Mouse (Mus musculus): ENCODE results near the gene Oprm1. TPM values are rescaled to one million over a fixed set of nuclear protein-coding genes. Genes with fewer than 3 reads are reported as not detected.
"Not testable (repeated sequence)": the region's sequence is repeated elsewhere in the genome, so short reads cannot be mapped to it uniquely, and the experiment has no call there.

Gene Oprm1
- polyA plus RNA-seq, 1 experiment: not detected

DNA sequence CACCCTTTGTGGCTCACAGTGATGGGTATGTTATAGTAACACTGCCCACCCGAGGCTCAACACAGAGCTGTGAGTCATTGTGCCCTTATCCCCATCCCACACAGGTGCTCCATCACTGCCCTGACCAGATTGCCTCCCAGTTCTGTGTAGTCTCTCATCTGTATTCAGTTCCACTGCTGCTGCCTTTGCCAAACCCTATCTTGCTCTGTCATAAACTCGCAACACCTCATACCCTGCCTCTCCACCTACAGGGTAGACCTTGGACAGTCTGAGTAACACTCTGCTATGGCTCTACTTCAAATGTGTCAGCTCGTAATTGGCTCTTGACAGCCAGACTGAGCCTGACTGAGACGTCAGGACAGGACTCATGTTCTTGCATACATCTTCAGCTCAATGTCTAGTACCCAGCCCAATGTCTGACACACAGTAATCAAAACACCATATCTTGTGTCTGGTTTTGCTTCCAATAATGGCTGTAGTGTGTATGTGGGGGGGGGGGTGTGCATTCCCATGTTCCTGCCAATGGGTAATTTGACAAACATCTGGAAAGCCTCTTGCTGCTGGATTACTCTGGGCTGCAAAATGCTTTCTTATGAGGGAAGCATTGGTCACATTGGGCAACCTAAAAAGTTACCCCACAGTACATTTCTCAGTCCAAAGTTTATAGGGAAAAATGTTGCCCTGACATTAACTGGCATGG lies 229.2 kb downstream of the Oprm1 start:
- Histone ChIP-seq H3K27me3 (ENCODE audit: control insufficient read depth, insufficient read depth, insufficient read length) (no peaks in the 10 kb centered on the region), H3ac (ENCODE audit: control insufficient read depth, insufficient read length) (no peak overlapping the region), H3K4me3 (no peak overlapping the region), H3K79me2 (ENCODE audit: control insufficient read depth, insufficient read depth) (no peaks in the 10 kb centered on the region), H3K4me2 (ENCODE audit: low read depth) (no peak overlapping the region), H3K36me3 (ENCODE audit: control insufficient read depth, insufficient read depth) (no peaks in the 10 kb centered on the region)
- no peak for TF ChIP-seq USF1 (IDR thresholded peaks at IDR 0.05; ENCODE audit: low read depth)
- no peak for TF ChIP-seq POLR2A (IDR thresholded peaks at IDR 0.05; ENCODE audit: insufficient read length, low read depth)
- TF ChIP-seq E2F4 (IDR thresholded peaks at IDR 0.05; ENCODE audit: insufficient read depth): no peak
- TF ChIP-seq POLR2AphosphoS2 (IDR thresholded peaks at IDR 0.05; ENCODE audit: insufficient read length, low read depth): no peak
- no peak for TF ChIP-seq SRF (IDR thresholded peaks at IDR 0.05; ENCODE audit: control insufficient read depth, insufficient read length, low read depth)
- no peak for TF ChIP-seq MAX (IDR thresholded peaks at IDR 0.05; ENCODE audit: low read depth)
- TF ChIP-seq CEBPB (IDR thresholded peaks at IDR 0.05; ENCODE audit: insufficient read depth, poor library complexity, severe bottlenecking): no peak
- TF ChIP-seq REST (IDR thresholded peaks at IDR 0.05; ENCODE audit: insufficient read depth, insufficient read length): no peak
- no peak for TF ChIP-seq MYOG (IDR thresholded peaks at IDR 0.05; ENCODE audit: control insufficient read depth in 1 of 3, insufficient read depth in 1 of 3, insufficient read length in 2 of 3, low read depth in 2 of 3)
- TF ChIP-seq MYOD1 (IDR thresholded peaks at IDR 0.05; ENCODE audit: control insufficient read depth in 1 of 3, insufficient read length in 2 of 3, low read depth in 2 of 3): no peak
- no peak for TF ChIP-seq TCF3 (IDR thresholded peaks at IDR 0.05; ENCODE audit: insufficient read length, low read depth)
- TF ChIP-seq TCF12 (IDR thresholded peaks at IDR 0.05; ENCODE audit: insufficient read depth, poor library complexity, severe bottlenecking): no peak

DNA sequence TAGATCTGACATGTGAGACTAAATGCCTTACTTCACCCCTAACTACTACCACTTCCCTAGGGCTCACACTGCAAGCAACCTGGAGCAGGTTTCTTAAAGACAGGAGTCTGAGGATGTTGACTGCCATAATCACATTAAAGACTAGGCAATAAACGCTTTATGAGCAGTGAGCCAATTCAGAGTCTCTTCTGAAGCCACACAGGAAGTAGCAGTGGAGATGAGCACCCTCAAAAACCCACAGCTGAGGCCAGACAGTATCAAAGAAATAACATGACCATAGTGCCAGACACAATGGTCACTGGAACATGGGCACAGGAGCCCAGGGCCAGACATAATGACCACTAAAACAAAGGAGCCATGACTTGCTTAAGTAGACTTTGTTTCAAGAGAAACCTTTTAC lies 230.2 kb downstream of the Oprm1 start:
- no peak overlapping the region for H3K4me2 ChIP-seq (ENCODE audit: low read depth)
- no peak overlapping the region for H3K4me3 ChIP-seq
- H3ac ChIP-seq (ENCODE audit: control insufficient read depth, insufficient read length): no peak overlapping the region
- TF ChIP-seq SRF (IDR thresholded peaks at IDR 0.05; ENCODE audit: control insufficient read depth, insufficient read length, low read depth) (no peak), CEBPB (IDR thresholded peaks at IDR 0.05; ENCODE audit: insufficient read depth, poor library complexity, severe bottlenecking) (no peak)
- H3K27me3 ChIP-seq (ENCODE audit: control insufficient read depth, insufficient read depth, insufficient read length): no peaks in the 10 kb centered on the region
- no peaks in the 10 kb centered on the region for H3K79me2 ChIP-seq (ENCODE audit: control insufficient read depth, insufficient read depth)
- H3K36me3 ChIP-seq (ENCODE audit: control insufficient read depth, insufficient read depth): no peaks in the 10 kb centered on the region

DNA sequence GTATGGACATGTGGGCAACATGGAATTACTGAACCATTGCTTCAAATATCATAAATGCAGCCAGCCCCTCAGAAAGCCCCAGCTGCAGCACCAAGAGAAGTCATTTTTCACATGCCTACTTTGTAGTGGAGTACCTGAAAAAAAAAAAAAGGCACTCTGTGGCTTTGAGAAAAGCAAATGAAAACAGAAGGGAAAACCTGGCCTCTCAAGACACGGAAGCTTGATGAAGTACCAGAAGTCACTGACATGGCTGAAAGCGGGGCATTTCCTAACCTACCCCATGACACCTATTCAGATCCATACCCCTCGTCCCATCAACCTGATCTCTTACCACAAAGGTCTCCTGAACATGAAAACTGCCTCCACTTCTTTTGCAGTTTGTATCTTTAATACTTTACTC lies 238.6 kb downstream of the Oprm1 start:
- Histone ChIP-seq H3ac (ENCODE audit: control insufficient read depth, insufficient read length) (no peak overlapping the region), H3K4me2 (ENCODE audit: low read depth) (no peak overlapping the region), H3K79me2 (ENCODE audit: control insufficient read depth, insufficient read depth) (no peaks in the 10 kb centered on the region), H3K27me3 (ENCODE audit: control insufficient read depth, insufficient read depth, insufficient read length) (no peaks in the 10 kb centered on the region), H3K36me3 (ENCODE audit: control insufficient read depth, insufficient read depth) (no peaks in the 10 kb centered on the region), H3K4me3 (no peak overlapping the region)
- TF ChIP-seq POLR2A (IDR thresholded peaks at IDR 0.05; ENCODE audit: insufficient read length, low read depth): no peak
- TF ChIP-seq MYOG (IDR thresholded peaks at IDR 0.05; ENCODE audit: control insufficient read depth in 1 of 3, insufficient read depth in 1 of 3, insufficient read length in 2 of 3, low read depth in 2 of 3): no peak
- TF ChIP-seq SRF (IDR thresholded peaks at IDR 0.05; ENCODE audit: control insufficient read depth, insufficient read length, low read depth): no peak

DNA sequence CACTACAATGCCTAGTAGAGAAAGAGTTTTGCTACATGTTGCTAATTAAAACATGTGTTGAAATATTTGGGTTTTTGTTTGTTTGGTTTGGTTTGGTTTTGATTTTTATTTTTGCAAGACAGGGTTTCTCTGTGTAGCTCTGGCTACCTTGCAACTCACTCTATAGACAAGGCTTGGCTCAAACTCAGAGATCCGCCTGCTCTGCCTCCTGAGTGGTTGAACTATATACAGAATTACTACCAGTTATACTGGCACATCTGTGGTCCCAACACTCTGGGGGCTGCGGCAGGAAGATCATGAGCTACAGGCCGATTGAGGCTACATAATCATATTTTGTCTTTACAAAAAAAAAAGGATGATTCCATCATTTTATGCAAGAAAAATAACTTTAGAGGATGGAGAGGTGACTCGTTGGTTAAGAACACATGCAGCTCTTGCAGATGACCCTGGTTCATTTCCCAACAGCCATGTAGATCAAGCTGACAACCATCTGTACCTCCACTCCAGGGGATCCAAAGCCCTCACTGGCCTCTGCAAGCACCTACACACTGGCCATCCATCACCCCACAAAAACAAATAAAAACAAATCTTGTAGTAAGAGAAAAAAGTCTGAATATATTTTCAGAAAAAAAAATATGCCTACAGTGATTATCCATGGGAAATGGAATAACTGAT lies 240.4 kb downstream of the Oprm1 start:
- no peak for TF ChIP-seq POLR2A (IDR thresholded peaks at IDR 0.05; ENCODE audit: insufficient read length, low read depth)
- TF ChIP-seq USF1 (IDR thresholded peaks at IDR 0.05; ENCODE audit: low read depth): no peak
- no peak for TF ChIP-seq MYOD1 (IDR thresholded peaks at IDR 0.05; ENCODE audit: control insufficient read depth in 1 of 3, insufficient read length in 2 of 3, low read depth in 2 of 3)
- no peak for TF ChIP-seq MAX (IDR thresholded peaks at IDR 0.05; ENCODE audit: low read depth)
- no peak for TF ChIP-seq TCF12 (IDR thresholded peaks at IDR 0.05; ENCODE audit: insufficient read depth, poor library complexity, severe bottlenecking)
- TF ChIP-seq CEBPB (IDR thresholded peaks at IDR 0.05; ENCODE audit: insufficient read depth, poor library complexity, severe bottlenecking): no peak
- TF ChIP-seq MYOG (IDR thresholded peaks at IDR 0.05; ENCODE audit: control insufficient read depth in 1 of 3, insufficient read depth in 1 of 3, insufficient read length in 2 of 3, low read depth in 2 of 3): no peak
- TF ChIP-seq POLR2AphosphoS2 (IDR thresholded peaks at IDR 0.05; ENCODE audit: insufficient read length, low read depth): no peak
- TF ChIP-seq TCF3 (IDR thresholded peaks at IDR 0.05; ENCODE audit: insufficient read length, low read depth): no peak
- TF ChIP-seq REST (IDR thresholded peaks at IDR 0.05; ENCODE audit: insufficient read depth, insufficient read length): no peak
- no peak for TF ChIP-seq SRF (IDR thresholded peaks at IDR 0.05; ENCODE audit: control insufficient read depth, insufficient read length, low read depth)
- no peak for TF ChIP-seq E2F4 (IDR thresholded peaks at IDR 0.05; ENCODE audit: insufficient read depth)
- Histone ChIP-seq H3K4me3 (no peak overlapping the region), H3K36me3 (ENCODE audit: control insufficient read depth, insufficient read depth) (no peaks in the 10 kb centered on the region), H3ac (ENCODE audit: control insufficient read depth, insufficient read length) (no peak overlapping the region), H3K27me3 (ENCODE audit: control insufficient read depth, insufficient read depth, insufficient read length) (no peaks in the 10 kb centered on the region), H3K4me2 (ENCODE audit: low read depth) (no peak overlapping the region), H3K79me2 (ENCODE audit: control insufficient read depth, insufficient read depth) (no peaks in the 10 kb centered on the region)

DNA sequence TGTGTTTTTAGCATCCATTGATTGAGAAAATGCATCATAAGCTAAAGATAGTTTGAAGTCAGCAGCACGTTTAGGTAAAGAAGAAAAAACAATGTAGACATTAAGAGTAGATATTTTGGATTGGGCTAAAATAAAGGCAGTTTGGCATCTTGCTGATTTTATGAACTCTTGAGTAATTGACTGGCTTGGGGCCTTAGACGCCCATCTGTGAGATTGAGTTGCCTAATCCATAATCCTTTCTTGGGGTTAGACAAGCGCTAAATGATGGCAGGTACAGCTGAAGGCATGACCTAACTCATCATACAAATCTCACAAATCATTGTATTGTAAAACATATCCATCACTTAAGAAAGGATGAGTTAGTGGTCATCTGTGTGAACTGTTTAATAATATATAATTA lies 241.0 kb downstream of the Oprm1 start:
- TF ChIP-seq USF1 (IDR thresholded peaks at IDR 0.05; ENCODE audit: low read depth) (no peak), REST (IDR thresholded peaks at IDR 0.05; ENCODE audit: insufficient read depth, insufficient read length) (no peak), E2F4 (IDR thresholded peaks at IDR 0.05; ENCODE audit: insufficient read depth) (no peak), MYOG (IDR thresholded peaks at IDR 0.05; ENCODE audit: control insufficient read depth in 1 of 3, insufficient read depth in 1 of 3, insufficient read length in 2 of 3, low read depth in 2 of 3) (no peak), SRF (IDR thresholded peaks at IDR 0.05; ENCODE audit: control insufficient read depth, insufficient read length, low read depth) (no peak), TCF3 (IDR thresholded peaks at IDR 0.05; ENCODE audit: insufficient read length, low read depth) (no peak), CEBPB (IDR thresholded peaks at IDR 0.05; ENCODE audit: insufficient read depth, poor library complexity, severe bottlenecking) (no peak), MAX (IDR thresholded peaks at IDR 0.05; ENCODE audit: low read depth) (no peak), POLR2A (IDR thresholded peaks at IDR 0.05; ENCODE audit: insufficient read length, low read depth) (no peak)

DNA sequence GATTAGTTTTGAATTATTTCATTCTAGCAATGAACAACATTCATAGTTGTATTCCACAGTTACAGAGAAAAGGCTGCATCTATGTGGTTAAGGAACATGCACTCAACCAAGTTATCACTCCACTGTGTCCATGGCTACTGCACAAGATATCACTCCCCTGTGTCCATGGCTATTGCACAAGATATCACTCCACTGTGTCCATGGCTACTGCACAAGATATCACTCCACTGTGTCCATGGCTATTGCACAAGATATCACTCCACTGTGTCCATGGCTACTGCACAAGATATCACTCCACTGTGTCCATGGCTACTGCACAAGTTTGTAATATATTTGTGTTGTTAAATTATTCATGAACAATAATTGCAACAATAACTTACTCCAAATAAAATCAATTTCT lies 245.6 kb downstream of the Oprm1 start:
- H3K27me3 ChIP-seq (ENCODE audit: control insufficient read depth, insufficient read depth, insufficient read length); H3K36me3 ChIP-seq (ENCODE audit: control insufficient read depth, insufficient read depth); H3K4me3 ChIP-seq; H3K79me2 ChIP-seq (ENCODE audit: control insufficient read depth, insufficient read depth); H3ac ChIP-seq (ENCODE audit: control insufficient read depth, insufficient read length); H3K4me2 ChIP-seq (ENCODE audit: low read depth): not testable (repeated sequence)

More for the DNA sequence above, 241.0 kb downstream of the Oprm1 start:
- no peaks in the 10 kb centered on the region for H3K36me3 ChIP-seq (ENCODE audit: control insufficient read depth, insufficient read depth)
- no peaks in the 10 kb centered on the region for H3K79me2 ChIP-seq (ENCODE audit: control insufficient read depth, insufficient read depth)
- H3K27me3 ChIP-seq (ENCODE audit: control insufficient read depth, insufficient read depth, insufficient read length): no peaks in the 10 kb centered on the region
- H3ac ChIP-seq (ENCODE audit: control insufficient read depth, insufficient read length): no peak overlapping the region
- no peak overlapping the region for H3K4me2 ChIP-seq (ENCODE audit: low read depth)
- H3K4me3 ChIP-seq: no peak overlapping the region
